Mouse (Mus musculus) megakaryocyte-erythroid progenitor cell, adult 5-6 weeks (primary cell): ENCODE measurements at regions not wholly inside any gene's neighbourhood (a gene's known extent, or its start where the extent isn't known, plus 50 kb on each side); places are given as distances from the start of the nearest gene placed in this dataset.

Experiments
- ATAC-seq: replicated peaks from 2 replicates; pipeline ENCODE4 v1.8.0; 2016; ENCODE audit warnings: mild to moderate bottlenecking, inconsistent platforms; ENCODE audit not compliant: severe bottlenecking, poor library complexity, low FRiP score, low TSS enrichment

DNA sequence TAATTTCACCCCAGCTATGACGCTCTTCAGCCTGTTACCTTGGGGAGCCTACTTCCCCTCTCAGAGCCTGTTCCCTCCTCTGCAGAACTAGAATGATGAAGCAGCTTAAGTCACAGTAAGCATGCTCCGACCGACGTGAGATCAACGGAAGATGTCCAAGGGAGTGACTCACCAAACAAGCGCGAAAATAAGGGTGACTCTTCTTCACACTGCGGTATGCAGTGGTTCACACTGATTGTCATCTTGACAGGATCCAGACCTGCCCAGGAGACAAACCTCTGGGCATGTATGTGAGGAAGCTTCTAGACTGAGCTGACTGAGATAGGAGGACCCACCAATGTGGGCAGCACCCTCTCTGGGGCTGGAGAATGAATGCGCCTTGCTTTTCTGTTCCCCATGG, 116.3 kb upstream of the Tpm1 start:
- ATAC-seq, result no peak

DNA sequence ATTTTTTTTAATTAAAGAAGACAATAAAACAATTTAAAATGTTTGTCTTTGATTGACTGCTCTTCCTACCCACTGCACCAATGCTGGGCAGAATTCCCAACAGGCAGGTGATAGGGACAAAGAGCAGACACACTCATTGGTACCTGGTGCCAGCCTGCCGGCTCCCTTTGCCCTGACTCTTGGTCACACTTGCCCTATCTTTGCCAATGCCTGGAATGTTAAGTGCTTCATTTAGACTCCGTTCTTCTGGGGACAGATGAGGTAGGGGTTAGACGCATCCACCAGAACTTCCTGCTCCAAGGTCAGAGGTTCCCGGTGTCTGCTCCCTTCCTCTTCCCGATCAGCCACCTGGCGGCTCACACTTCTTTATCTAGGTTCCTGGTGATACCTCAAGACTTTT, 114.5 kb upstream of the Tpm1 start:
- ATAC-seq, result no peak

DNA sequence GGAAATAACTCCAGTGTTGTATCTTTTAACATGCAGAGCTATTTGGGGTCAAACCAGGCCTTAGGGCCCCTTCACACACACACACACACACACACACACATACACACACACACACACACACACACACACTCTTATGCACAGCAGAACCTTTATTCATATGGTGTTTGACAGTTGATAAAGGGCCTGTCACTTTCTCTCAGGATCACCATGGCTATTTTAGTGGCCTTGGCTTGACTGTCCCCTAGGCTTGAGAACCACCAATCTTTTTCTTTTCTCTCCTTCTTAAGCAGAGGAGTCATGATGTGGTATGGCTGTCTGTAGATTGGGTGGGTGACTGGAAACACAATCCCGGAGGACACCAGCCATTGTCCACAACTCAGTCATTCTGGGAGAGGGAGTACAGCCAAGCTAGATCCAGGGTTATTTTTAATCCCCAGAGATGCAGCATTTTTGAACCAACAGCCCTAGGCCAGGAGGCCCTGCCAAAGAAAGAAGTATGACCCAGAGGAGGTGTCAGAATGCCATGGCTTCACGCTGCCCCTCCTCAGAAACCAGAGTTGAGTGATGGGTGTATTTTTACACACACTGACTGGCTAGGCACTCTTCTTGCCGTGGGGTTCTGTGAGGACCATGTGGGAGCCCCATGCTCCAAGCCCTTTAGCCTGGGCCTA, 111.7 kb upstream of the Tpm1 start:
- ATAC-seq, result no peak

DNA sequence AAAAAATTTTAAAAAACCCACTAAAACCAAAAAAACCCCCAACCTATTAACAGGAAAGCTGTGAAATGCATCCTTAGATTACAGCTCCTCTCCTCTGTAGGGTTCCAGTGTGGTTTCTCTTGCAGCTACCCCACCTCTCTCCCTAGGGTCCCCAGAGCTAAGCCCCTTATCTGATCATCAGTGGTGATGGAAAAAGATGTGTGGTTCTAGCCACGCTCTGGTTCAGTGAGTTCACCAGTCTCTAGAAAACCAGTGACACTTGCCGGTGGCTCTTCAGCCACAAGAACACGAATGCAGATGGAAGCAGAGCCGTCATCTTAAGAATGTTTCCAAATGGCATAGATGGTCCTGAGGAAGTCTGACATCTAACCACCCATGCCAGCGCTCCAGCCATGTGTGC, 111.1 kb upstream of the Tpm1 start:
- ATAC-seq, result no peak

DNA sequence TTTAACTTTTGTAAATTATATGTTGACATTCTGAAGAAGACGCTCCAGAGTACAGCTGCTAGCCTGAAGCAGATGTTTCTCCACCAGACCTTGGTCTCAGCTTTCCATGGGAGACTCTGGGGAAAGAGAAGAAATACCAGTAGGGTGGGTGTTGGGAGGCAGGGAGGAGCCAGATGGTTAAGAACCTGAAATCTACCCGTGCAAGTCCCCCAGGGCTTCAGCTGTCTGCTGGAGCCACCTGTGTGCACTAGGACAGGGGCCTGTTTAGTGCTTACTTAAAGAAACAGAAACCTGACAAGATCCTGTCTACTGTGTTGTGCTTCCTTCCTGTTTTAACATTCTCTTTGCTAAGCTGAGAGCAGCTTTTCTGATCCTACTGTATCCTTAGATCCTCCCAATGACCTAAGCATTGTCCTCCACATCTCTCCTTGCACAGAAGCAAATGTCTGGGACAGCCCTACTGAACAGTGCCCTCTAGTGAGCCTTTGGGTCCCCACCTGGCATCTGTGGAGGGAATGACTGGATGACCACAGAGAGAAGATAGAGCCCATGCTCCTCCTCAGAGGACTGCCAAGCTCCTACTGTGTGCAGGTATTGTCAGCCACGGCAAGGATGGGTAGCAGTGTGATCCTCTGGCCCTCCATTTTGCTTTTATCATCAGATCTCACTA, 107.5 kb upstream of the Tpm1 start:
- peak; percentile 61; the same call in 1 of the 2 replicates for ATAC-seq

DNA sequence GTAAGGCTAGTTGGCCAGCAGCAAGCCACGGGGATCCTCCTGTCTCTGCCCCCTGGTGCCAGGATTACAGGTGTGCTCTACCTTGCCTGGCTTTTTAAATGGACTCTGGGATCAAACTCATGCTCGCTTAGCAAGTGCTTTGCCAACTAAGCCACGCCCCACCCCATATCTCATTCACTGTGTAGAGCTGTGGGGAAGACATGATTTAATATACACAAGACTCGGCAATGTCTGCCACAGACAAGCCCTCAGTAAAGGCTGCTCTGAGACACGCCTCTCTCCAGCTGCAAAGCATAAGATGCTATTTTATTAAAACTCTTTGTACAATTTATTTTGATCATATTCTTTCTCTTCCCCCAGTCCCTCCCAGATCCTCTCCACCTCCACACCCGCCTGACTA, 104.9 kb upstream of the Tpm1 start:
- ATAC-seq, result no peak

DNA sequence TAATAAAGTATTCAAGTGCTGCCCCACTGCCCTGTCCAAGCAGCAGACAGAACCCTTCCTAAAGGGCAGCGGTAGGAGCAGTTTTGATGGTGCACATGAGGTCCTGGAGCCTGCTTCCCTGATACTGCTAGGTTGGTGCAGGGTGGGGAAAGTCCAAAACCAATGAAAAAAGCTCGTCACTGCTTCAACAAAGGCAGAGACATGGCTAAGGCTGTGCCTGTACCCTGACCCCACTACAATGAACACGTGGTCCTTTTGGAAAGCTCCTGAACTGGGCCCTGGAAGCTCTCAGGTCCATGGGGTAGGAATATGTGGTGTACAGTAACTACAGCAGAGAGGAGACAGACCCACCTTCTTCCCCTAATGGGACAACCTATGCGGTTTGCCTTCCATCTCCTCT, 104.1 kb upstream of the Tpm1 start:
- ATAC-seq, result no peak

DNA sequence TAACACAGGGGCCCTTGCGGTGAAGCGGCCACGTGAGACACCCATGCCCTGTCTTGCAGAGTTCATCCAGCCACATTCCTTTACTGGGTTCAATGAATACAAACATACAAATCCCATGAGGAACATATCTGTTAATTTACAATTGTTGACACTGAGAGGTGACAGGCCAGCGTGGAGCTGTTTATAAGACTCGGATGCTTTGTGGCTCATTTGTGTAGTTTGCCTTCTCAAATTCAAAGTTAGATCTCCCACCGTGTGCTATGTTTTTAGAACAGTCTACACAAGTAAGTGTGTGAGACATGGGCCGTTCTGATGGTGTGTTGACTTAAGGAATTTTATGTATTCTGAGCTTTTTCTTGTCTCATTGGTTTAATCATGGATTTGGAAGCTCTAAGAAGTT, 98.5 kb upstream of the Tpm1 start:
- ATAC-seq, result no peak

DNA sequence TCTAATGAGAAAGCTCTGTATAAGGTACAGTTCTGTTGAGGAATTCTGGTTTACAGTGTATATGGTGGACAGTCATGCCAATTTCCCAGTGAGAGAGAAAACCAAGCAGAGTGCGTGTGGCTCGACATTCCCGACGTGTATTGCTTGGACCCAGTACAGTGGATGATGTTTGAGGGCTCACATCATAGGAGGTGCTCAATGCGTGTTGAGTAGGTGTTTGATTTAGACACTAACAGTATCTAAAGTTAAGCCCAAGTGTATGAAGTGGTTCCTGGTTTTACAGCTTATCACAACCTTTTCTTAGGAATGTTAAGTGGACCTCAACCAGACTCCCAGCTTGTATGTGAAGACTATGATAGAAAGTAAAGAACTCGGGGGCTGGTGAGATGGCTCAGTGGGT, 96.2 kb upstream of the Tpm1 start:
- no peak for ATAC-seq

DNA sequence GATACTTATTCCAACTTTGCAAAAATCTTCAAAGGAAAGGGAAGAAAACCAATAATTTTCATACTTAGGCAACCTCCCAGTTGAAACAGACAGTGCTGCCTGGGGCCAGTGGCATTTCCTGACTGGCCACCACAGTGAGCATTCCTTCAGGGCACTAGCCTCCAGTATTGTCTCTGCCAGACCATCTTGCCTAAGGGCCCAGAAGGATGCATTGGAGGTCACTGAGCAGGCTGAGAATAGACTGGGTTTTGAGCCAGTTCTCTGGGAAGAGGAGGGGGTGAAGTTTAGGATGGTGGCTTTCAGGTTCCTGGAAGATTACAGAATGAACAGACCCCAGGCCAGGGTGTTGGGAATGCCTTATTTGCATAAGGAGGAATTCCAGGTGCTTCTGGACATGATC, 95.3 kb upstream of the Tpm1 start:
- no peak for ATAC-seq

DNA sequence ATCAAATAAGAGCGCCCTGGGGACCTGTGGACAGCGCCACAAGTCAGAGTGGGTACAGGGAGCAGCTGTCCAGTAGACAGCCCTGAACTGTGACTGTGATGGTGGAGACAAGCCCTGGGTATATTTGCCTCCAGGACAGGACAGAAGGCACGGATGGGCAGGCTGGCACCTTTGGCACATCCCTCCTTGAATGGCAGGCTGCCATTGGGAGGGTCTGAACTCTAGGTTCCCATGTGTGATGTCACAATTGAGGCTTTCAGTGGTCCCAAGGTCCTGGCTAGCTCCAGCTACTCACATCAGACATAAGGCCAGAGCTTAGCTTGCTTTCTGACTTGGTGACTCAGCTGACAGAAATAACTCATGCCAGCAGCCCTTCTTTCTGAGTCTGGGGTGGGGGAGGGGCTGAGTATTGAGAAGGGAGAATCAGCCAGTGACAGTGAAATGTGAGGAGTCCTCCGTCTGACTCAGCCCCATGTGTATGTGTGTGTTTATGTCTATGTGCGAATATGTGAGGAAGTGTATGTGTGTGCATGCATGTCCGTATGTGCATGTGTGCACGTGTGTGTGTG, 91.2 kb upstream of the Tpm1 start:
- no peak for ATAC-seq

DNA sequence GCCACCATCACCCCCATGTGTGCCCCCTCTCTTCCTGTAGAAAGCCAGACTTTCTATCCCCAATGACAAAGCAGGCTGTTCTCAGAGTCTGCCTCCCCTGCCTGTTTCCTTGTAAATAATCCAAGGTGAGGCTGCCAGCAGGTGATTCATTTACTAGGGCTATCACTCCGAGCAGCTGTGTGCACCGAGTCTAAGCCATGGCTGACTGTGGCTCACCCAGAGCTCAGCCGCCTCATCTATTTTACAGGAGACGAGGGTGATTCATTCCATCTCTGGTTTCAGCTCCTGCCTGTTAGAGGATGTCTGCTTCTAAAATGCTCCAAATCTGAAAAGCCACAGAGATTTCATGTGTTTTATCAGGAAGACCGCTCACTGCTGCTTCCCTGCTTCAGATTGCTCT, 88.5 kb upstream of the Tpm1 start:
- no peak for ATAC-seq

DNA sequence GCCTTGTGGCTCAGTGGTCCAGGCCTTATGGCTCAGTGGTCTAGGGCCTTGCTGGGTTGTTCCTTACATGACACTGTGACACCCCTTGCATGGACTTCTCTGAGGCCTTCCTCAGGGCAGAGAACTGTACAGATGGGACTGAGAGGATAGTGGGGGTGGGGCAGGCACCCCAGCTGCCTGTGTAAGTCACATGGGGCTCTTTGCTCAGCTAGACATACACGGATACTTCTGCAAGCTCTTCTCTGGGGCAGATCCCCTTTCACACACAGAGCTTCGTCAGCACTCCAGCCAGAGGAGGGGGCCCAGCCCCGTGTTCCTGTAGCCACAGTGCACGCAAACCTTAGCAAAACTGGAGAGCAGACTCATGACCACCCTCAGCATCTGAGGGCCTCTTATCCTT, 87.9 kb upstream of the Tpm1 start:
- ATAC-seq, result no peak

DNA sequence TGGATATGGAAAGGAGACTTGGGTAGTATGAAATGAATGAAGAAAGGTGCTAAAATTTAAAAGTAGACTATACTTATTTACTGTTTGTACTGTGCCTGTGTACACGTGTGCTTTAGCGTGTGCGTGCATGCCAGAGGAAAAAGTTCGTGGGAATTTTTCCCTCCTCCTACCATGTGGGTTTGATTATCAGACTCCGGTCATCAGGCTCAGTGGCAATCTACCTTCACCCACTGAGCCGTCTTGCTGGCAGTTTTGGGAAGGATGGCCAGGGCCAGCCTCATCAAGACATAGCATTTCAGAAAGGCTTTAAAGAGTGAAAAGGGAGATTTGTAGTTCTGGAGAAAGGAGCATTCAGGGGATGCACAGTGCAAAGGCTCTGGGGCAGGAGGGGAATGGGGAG, 87.0 kb upstream of the Tpm1 start:
- ATAC-seq, result no peak

DNA sequence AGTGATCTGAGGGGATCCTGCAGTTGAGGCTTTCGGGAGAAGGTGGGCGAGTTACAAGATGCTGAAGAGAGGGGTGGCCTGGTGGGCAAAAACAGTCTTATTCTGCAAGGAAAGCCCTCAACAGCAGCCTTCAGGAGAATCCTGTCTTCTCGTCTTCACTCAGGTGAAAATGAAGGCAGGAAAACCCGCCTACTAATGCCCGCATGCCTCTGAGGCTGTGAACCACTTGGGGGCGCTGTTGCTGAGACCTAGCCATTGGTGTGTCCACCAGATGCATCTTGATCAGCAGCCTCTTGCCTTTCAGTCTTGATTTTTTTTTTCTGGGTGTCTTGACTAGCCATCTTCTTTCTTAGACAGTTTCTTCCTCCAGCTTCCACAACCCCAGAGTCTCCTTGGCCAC, 85.2 kb upstream of the Tpm1 start:
- ATAC-seq, result no peak

DNA sequence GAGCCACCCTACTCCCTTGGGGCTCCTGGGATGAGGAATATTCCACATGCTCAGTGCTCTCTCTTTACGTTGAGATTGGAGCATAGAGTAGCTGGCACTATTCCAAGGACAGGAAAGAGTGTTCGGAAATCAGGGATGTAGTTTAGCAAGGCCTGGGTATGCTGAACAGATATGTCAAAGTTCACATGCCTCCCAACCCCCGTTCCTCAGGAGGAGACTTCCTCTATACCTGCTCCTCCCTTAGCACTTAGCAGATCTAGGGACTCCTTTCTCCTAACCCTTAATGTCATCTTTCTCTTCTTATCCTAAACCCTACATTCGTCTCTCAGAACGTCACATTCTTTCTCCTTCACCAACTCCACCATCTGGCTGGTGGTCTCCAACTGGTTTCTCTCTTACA, 83.2 kb upstream of the Tpm1 start:
- ATAC-seq, result no peak

DNA sequence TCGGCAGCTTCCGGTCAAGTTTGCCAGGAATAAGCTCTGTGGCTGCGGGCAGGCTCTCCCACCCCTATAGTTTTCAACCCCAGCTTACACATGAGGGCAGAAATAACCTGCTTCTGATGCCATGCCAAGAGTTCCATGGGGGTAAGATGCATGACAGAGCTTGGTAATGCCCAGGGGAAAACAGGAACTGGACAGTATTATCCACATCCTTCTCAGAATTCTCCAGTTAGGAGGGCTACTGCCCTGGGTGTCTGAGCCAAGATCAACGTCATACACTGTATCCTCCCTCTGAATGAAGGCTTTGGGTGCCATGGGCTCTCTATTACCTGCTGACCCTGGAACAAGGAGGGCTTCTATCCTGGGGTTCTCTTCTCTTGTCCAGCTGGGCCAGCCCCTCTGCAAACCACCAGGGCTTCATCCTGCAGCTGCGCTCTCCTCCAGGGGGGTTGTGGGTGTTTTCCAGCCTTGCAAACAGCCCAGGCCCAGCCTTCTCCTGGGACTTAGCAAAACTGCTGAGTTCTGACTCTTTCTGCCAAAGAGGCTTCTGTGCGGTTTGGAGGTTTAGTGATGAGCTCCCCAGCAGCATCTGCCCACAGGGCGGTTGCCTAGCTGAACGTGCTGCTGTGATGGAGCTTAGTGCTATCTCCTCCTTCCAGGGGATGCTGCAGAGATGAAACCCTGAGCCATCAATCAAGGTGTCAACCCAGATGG, 81.7 kb upstream of the Tpm1 start:
- ATAC-seq, result no peak

DNA sequence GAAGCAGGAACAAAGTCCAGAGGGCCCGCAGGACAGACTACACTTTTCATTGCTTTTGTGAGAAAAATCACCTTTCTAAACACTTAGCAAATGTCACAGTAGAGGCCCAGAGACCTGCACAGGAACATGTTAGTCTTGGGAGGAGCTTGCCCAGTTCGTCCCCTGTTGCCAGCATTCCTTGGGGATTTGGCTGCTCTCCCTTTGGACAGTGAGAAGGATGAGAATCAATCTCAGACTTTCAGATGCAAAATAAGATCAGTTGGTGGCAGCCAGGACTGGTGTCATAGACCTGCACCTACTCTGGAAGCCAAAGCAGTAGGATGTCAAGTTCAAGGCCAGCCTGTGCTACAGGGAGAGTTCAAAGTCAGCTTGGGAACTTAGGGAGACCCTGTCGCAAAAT, 80.7 kb upstream of the Tpm1 start:
- ATAC-seq, result no peak

DNA sequence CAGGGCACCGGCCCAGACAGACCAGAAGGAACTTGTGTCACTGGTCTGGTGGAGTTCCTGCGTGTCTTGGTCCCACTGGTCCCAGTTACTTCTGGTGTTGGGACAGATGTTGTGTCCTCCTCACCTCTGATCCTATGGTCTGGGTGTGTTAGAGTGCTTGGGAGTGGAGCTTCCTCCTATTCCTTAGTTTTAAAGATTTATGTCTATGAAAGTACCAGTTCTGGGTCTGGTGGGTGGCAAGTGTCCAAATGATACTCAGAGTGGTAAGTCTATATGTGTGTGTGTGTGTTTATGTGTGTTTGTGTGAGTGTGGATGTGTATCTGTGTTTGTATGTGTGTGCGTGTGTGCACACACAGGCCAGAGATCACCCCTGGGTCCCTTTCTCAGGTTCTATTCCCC, 79.9 kb upstream of the Tpm1 start:
- ATAC-seq, result no peak

DNA sequence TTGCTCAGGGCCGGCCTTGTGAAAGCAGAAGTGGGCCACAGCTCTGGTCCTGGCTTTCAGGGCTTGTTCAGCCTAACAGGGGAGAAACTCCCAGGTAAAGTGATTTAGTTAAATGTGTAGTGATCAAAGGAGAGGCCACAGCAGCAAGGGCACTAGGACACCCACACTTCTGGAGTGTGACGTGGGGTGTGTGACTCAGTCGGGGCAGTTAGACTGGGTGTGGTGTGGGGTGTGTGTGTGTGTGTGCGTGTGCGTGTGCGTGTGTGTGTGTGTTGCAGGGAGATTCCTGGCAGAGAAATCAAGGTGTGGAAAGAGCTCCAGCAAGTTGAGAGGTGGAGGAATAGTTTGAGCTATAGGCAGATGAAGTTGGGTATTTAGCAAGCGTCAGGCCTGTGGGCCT, 72.5 kb upstream of the Tpm1 start:
- no peak for ATAC-seq
